Mouse (Mus musculus): ENCODE measurements around the gene Fam216b. TPM values are rescaled to one million over a fixed set of nuclear protein-coding genes. Genes with fewer than 3 reads are reported as not detected.

Gene Fam216b
- polyA plus RNA-seq, 1 experiment from 2014 or later, result not detected

Other genes starting within 250 kb of the Fam216b start
- gene Dnajc15, start 213.9 kb downstream of the Fam216b start, polyA plus RNA-seq (2014; fragmentation: Nextera tagmentation; extraction: Ambion mirVana), result 99.2 and 111 TPM in 2 replicates
- gene Epsti1, start 184.8 kb downstream of the Fam216b start, polyA plus RNA-seq (2014; fragmentation: Nextera tagmentation; extraction: Ambion mirVana), result 0.31 and 0.44 TPM in 2 replicates
- gene Tnfsf11, start 219.0 kb upstream of the Fam216b start, polyA plus RNA-seq (2014; fragmentation: Nextera tagmentation; extraction: Ambion mirVana), result 0.07 and 0.10 TPM in 2 replicates